Mouse (Mus musculus): ENCODE results near the gene Mb. TPM values are rescaled to one million over a fixed set of nuclear protein-coding genes. Genes with fewer than 3 reads are reported as not detected.

The Mb gene
- total and polyA plus RNA-seq, 3 experiments = not detected

DNA sequence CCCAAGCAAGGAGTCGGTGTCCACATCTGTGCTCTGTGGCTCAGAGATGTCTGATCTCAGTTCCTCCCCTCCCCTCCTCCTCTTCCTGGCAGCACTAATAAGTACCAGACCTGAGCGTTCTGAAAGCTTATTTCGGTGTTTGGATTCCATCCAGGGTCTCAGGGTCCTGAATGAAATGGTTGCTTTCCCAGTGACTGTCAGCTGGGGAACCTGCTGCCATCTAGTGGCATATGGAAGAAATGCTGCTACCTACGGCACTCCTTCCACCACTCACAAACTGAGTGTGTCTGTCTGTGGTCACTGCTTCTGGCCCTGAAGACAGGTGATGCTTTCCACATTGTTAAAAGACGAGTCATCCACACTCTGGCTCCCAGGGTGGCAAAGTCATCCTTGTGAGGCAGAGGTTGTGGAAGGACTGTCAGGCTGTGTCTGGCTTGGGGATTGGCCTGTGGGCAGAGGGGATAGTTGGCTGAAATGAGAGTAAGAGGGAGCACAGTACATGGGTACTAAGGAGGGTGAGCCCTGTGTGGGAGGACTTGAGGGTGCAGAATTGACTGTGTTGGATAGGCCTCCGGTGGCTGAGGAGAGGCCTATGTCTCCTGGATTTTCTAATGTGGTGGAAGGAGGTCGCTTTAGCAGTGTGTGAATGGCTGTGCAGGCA lies 21.0 kb downstream of the Mb start:
- Histone ChIP-seq H3K4me1 (ENCODE audit: control insufficient read depth in 1 of 2, insufficient read depth in 2 of 2, low read length in 2 of 2) (no peaks in the 10 kb centered on the region), H3K27me3 (ENCODE audit: control insufficient read depth in 1 of 2, insufficient read depth in 2 of 2, low read length in 2 of 2) (peaks cover 0 to 2% of the 10 kb centered on the region in 2 experiments; a peak in 2 of 4 replicates), H3K27ac (ENCODE audit: control insufficient read depth, low read depth, low read length) (no peak overlapping the region), H3K36me3 (ENCODE audit: control insufficient read depth in 1 of 2, insufficient read depth in 2 of 2, low read length in 2 of 2) (no peaks in the 10 kb centered on the region), H3K4me3 (ENCODE audit: control insufficient read depth in 1 of 2, insufficient read depth in 1 of 2, low read depth in 2 of 2, low read length in 2 of 2) (no peak overlapping the region), H3K79me2 (ENCODE audit: control insufficient read depth, insufficient read depth, low read length, poor library complexity) (no peaks in the 10 kb centered on the region), H3K9ac (ENCODE audit: control insufficient read depth, low read depth, low read length, poor library complexity, severe bottlenecking) (no peak overlapping the region), H3K9me3 (replicated peaks; ENCODE audit: insufficient read depth, low read length) (no peaks in the 10 kb centered on the region)
- TF ChIP-seq ZNF384 (IDR thresholded peaks at IDR 0.05; ENCODE audit: low read depth, low read length) (no peak), MAFK (IDR thresholded peaks at IDR 0.05; ENCODE audit: borderline replicate concordance, low read depth, low read length) (no peak), NELFE (IDR thresholded peaks at IDR 0.05; ENCODE audit: low read depth, low read length) (no peak), USF2 (IDR thresholded peaks at IDR 0.05; ENCODE audit: borderline replicate concordance in 1 of 2, insufficient read depth in 1 of 2, low read depth in 1 of 2, low read length in 2 of 2) (no peak), JUND (IDR thresholded peaks at IDR 0.05; ENCODE audit: low read depth, low read length) (no peak), BHLHE40 (IDR thresholded peaks at IDR 0.05; ENCODE audit: borderline replicate concordance, low read depth, low read length) (no peak), USF1 (IDR thresholded peaks at IDR 0.05; ENCODE audit: low read depth, low read length) (no peak), MAZ (IDR thresholded peaks at IDR 0.05; ENCODE audit: low read depth, low read length) (no peak), GABPA (IDR thresholded peaks at IDR 0.05; ENCODE audit: low read depth, low read length) (no peak), ZKSCAN1 (IDR thresholded peaks at IDR 0.05; ENCODE audit: low read depth, low read length) (no peak), ZC3H11A (IDR thresholded peaks at IDR 0.05; ENCODE audit: low read depth, low read length) (peak; percentile 8; the same call in 1 of the 2 replicates), RAD21 (IDR thresholded peaks at IDR 0.05; ENCODE audit: low read depth, low read length) (peak; percentile 41), SMC3 (IDR thresholded peaks at IDR 0.05; ENCODE audit: low read depth, low read length) (peak; percentile 60), TCF12 (IDR thresholded peaks at IDR 0.05; ENCODE audit: low read depth, low read length) (no peak), CTCF (IDR thresholded peaks at IDR 0.05 in 2 of 3, conservative IDR thresholded peaks at IDR 0.05 in 1 of 3; ENCODE audit: control insufficient read depth in 1 of 3, insufficient read depth in 1 of 3, low read depth in 2 of 3, low read length in 3 of 3, poor library complexity in 1 of 3, severe bottlenecking in 1 of 3) (peak; percentile 79 to 99 (median 81)), POLR2AphosphoS2 (IDR thresholded peaks at IDR 0.05; ENCODE audit: low read length) (no peak), KAT2A (conservative IDR thresholded peaks at IDR 0.05; ENCODE audit: low read depth, low read length) (no peak), MYC (IDR thresholded peaks at IDR 0.05; ENCODE audit: low read depth, low read length) (no peak), SIN3A (IDR thresholded peaks at IDR 0.05; ENCODE audit: low read length) (no peak), MXI1 (IDR thresholded peaks at IDR 0.05; ENCODE audit: low read depth, low read length) (no peak), NRF1 (IDR thresholded peaks at IDR 0.05; ENCODE audit: insufficient read depth, low read depth, low read length, poor library complexity, severe bottlenecking) (no peak)
- DNase-seq (ENCODE audit: low read depth, low spot score) = peak; percentile 57
